Mouse (Mus musculus) cerebellum, adult 8-10 months (tissue): ENCODE data around the gene Carf.
A peak's percentile ranks its signal among the peaks of the same experiment; 100 is the strongest.
"Not testable (repeated sequence)": the region's sequence is repeated elsewhere in the genome, so short reads cannot be mapped to it uniquely, and the experiment has no call there.

Experiments used
- DNase-seq: peaks from one replicate; pipeline ENCODE4 v3.0.0; 2022

Carf gene

GRCm38 (mm10) chr1:60098024-60098781, at the start of gene Carf, which contains the start of gene Wdr12:
TSS of gene Carf (plus strand) at chr1:60098247.
TSS of gene Wdr12 (minus strand) at chr1:60098645.
- peak; percentile 97 for DNase-seq

GRCm38 (mm10) chr1:60054659-60055058, 43.4 kb upstream of the Carf start:
- DNase-seq, result no peak

GRCm38 (mm10) chr1:60056310-60056709, 41.7 kb upstream of the Carf start:
- DNase-seq, result no peak

- DNase-seq, result not testable (repeated sequence)
Measured at GRCm38 (mm10) chr1:60070725-60071124, 27.3 kb upstream of the Carf start.

- DNase-seq, result no peak
Measured at GRCm38 (mm10) chr1:60074935-60075334, 23.1 kb upstream of the Carf start.

- DNase-seq, result no peak
Measured at GRCm38 (mm10) chr1:60075590-60075989, 22.5 kb upstream of the Carf start.

- no peak for DNase-seq
Measured at GRCm38 (mm10) chr1:60076411-60076810, 21.6 kb upstream of the Carf start.

- DNase-seq, result no peak
Measured at GRCm38 (mm10) chr1:60096572-60097276, 1.3 kb upstream of the Carf start.

- peak; percentile 60 for DNase-seq
Measured at GRCm38 (mm10) chr1:60097277-60098023, 597 bp upstream of the Carf start.

GRCm38 (mm10) chr1:60098839-60099238, 792 bp downstream of the Carf start:
- peak; percentile 19 for DNase-seq

- DNase-seq, result no peak
Measured at GRCm38 (mm10) chr1:60104582-60104981, 6.5 kb downstream of the Carf start.

GRCm38 (mm10) chr1:60117721-60118455, 19.8 kb downstream of the Carf start:
- no peak for DNase-seq

GRCm38 (mm10) chr1:60137346-60137745, 39.3 kb downstream of the Carf start:
- DNase-seq, result no peak

- no peak for DNase-seq
Measured at GRCm38 (mm10) chr1:60152700-60153099, 54.7 kb downstream of the Carf start.

- no peak for DNase-seq
Measured at GRCm38 (mm10) chr1:60156651-60157050, 58.6 kb downstream of the Carf start.

- DNase-seq, result no peak
Measured at GRCm38 (mm10) chr1:60158411-60158810, 60.4 kb downstream of the Carf start.

GRCm38 (mm10) chr1:60163676-60164075, 65.6 kb downstream of the Carf start:
- DNase-seq, result no peak

GRCm38 (mm10) chr1:60169626-60170025, 71.6 kb downstream of the Carf start:
- DNase-seq, result no peak

GRCm38 (mm10) chr1:60170251-60170650, 72.2 kb downstream of the Carf start:
- DNase-seq, result no peak

GRCm38 (mm10) chr1:60173119-60173518, 75.1 kb downstream of the Carf start:
- DNase-seq, result no peak

GRCm38 (mm10) chr1:60177814-60178213, 79.8 kb downstream of the Carf start:
- DNase-seq, result not testable (repeated sequence)

GRCm38 (mm10) chr1:60179376-60179775, 81.3 kb downstream of the Carf start:
- peak; percentile 20 for DNase-seq
